14 mouse cellular contexts compared by ENCODE assay signal in the genomic region with DNA sequence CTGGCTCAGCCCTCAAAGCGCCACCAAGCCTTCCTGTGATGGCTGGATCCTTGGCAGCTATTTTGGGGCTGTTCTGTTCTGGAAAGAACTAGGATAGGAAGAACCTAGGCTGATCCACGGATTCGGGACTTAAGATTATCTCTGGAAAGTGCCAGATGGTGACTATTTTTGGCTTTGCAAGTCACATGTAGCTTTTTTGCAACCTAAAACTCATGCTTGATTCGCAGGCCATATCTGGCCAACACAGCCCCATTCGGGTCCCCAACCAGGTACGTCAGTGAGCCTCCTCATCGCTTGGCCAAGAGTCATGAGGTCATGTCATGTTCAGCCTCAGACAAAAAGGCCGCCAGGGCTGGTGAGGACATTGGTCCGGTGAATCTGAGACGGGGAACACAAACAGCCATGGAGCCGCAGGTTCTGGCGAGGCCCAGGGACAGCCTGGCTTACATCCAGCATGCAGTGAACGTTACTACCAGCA.
DNase-seq lines count a peak whose midpoint lies in the region; TF ChIP-seq lines count a peak whose summit lies in the region.
"Had no signal": no experiment of that assay in that cellular context is flagged by ENCODE, and none has a peak within 500 bp of the region (broad histone marks: within the 10 kb centered on the region; RNA-seq: fewer than 3 reads in every experiment).

No protein-coding gene starts in this region.

- no peak for TF ChIP-seq CTCF in layer of hippocampus, adult 2 months (conservative IDR thresholded peaks at IDR 0.05)
- TF ChIP-seq CTCF in left cerebral cortex, adult 2 months (IDR thresholded peaks at IDR 0.05): no peak

- peak; percentile 59 to 65 for DNase-seq in cerebellum, postnatal 10 days
- DNase-seq in cerebellum, adult 11-12 months: no peak
- peak in 1 of 2 experiments; percentile 32 for DNase-seq in layer of hippocampus, adult 2 months (ENCODE audit: low spot score in 2 of 2)
- no peak for DNase-seq in layer of hippocampus, adult 9-10 months (ENCODE audit: low spot score)
- DNase-seq in left cerebral cortex, adult 2 months (ENCODE audit: extremely low spot score in 1 of 2, low spot score in 2 of 2): no peak
- DNase-seq in right cerebral cortex, postnatal 4 days: peak; percentile 54
- DNase-seq in urinary bladder, postnatal 14 days (ENCODE audit: low spot score): no peak
- no peak for DNase-seq in urinary bladder, postnatal 36 days (ENCODE audit: low spot score in 2 of 2)
- DNase-seq: adrenal gland, postnatal 25 days; cerebellum, adult 18-20 months had no signal

- H3K27ac ChIP-seq in layer of hippocampus, adult 2 months: peak overlapping the region; percentile 72; the same call in 1 of the 2 replicates
- H3K27ac ChIP-seq in left cerebral cortex, adult 2 months: peak overlapping the region; percentile 92
- H3K27ac ChIP-seq: hindbrain, postnatal 0 days; lung, embryonic 15.5 days had no signal

- intact Hi-C loops in left cerebral cortex, adult 2 months (cut with DNase I): no loop called here

- no peak overlapping the region for H3K4me3 ChIP-seq in layer of hippocampus, adult 2 months
- H3K4me3 ChIP-seq in left cerebral cortex, adult 2 months: no peak overlapping the region
- H3K4me3 ChIP-seq: heart, embryonic 12.5 days; lung, embryonic 15.5 days; megakaryocyte, embryonic 14.5 days had no signal

Comparison
In these comparisons a context has a peak if more than half of its experiments do, and no peak if none do; other contexts are left out.
1. DNase-seq: peak in cerebellum, postnatal 10 days (2 of 2) and right cerebral cortex, postnatal 4 days (single experiment); none in cerebellum, adult 11-12 months (single experiment), layer of hippocampus, adult 9-10 months (single experiment), left cerebral cortex, adult 2 months (0 of 2), urinary bladder, postnatal 14 days (single experiment) and urinary bladder, postnatal 36 days (0 of 2).